Mouse (Mus musculus) testis, postnatal 14 days (tissue): ENCODE data around the gene Dhx37.
"Not testable (repeated sequence)": the region's sequence is repeated elsewhere in the genome, so short reads cannot be mapped to it uniquely, and the experiment has no call there.

Source experiments
- DNase-seq: peaks from one replicate; pipeline ENCODE4 v3.0.0; 2021; ENCODE audit warnings: low spot score

Gene Dhx37

GRCm38 (mm10) chr5:125448026-125448425, 14.1 kb upstream of the Dhx37 start:
- DNase-seq, result no peak

- DNase-seq, result no peak
Observed at GRCm38 (mm10) chr5:125446344-125446743, 12.4 kb upstream of the Dhx37 start.

DNA sequence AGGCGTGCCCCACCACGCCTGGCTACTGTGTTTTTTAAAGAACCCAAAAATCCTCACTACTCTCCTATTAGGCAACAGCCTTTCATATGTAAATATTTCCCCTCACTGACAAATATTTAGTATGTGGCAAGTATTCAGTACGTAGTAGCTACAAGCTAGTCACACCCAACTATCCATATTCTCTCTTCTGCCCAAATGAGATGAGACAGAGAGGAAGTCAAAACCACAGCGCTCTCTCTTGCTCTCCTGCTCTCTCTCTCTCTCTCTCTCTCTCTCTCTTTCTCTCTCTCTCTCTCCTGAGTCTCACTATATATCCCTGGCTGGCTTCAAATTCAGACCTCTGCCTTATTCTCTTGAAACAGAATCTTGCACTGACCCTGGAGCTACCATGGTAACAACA, 10.6 kb upstream of the Dhx37 start:
- DNase-seq, result no peak

- DNase-seq, result no peak
Observed at GRCm38 (mm10) chr5:125443915-125444314, 10.0 kb upstream of the Dhx37 start.

- no peak for DNase-seq
Observed at GRCm38 (mm10) chr5:125443335-125443734, 9.4 kb upstream of the Dhx37 start.

- DNase-seq, result no peak
Observed at GRCm38 (mm10) chr5:125442136-125442995, 8.4 kb upstream of the Dhx37 start.

DNA sequence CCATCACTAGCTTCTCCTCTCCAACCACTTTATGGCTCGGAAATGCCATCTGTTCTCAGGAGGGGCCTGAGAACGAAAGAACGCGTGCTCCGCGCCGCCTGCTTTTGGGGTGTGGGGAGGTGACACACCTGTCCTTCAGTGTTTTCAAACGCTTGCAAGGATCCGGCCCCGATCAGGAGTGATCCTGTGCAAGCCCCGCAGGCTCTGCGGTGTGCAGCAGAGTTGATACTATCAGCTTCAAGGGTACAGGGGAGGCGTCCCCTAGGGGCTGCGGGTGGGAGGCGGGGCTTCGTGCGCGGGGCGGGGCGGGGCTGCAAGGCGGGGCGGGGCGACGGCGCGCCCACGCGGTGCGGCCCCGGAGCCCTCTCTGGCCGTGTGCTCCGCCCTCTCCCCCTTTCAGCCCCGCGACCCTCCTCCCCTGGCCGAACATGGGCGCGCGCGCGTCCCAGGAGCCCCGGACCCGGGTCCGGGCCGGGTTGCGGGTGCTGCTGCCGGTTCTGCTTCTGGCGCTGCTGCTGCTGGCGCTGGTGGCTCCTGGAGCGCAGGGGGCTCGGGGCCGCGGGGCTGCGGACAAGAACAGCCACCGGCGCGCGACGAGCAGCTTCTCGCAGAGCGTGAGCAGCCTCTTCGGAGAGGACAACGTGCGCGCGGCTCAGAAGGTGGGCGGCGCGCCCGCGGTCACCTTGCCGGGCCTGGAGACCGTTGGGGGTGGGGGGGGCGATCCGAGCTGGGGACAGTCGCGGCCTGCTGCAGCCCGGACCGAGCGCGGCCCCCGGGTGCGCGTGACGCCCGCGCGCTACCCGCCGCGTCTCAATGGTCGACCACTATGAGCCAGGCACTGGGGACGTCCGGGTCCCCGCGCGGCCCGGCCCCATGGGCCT, 7.6 kb upstream of the Dhx37 start, which contains the start of gene Bri3bp:
Gene Bri3bp, plus strand, starts transcription at position 335 of the 881 bp plus-strand sequence.
- peak; percentile 64 for DNase-seq

DNA sequence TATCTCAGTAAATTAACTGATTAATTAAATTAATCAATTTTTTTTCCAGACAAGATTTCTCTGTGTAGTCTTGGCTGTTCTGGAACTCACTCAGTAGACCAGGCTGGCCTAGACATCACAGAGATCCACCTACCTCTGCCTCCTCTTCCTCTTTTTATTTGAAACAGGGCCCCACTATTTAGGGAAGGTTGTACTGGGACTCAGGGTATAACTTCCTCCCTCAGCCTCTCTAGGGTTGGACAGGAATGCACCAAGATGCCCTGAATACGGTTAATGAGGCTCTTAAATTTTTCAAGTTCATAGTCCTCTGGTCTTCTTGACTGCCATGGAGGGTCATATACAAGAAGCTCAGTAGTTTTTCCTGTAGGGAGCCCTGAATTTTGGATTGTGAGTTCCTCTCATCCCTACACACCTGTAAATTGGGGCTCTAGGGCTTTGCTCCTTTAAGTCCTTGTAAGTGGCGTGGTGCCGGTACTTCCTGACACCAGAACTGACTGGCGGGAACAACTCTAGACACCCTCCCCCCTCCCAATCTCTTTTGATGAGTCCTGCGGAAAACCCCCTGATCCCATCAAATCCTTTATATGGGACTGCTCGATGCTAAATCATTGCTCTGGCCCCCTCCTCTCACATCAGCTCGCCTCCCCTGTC, 6.8 kb upstream of the Dhx37 start:
- DNase-seq, result no peak

DNA sequence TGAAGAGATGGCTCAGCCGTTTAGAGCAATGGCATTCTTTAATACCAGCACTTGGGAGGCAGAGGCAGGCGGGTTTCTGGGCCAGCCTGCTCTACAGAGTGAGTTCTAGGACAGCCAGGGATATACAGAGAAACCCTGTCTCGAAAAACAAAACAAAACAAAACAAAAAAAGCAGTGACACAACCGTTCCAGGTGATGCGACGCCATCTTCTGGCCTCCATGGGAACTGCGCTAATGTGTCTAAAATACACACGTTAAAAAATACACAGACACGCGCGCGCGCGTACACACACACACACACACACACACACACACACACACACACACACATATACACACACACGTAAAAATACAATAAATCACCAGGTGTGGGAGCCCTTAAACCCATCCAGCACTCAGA, 426 bp upstream of the Dhx37 start:
- not testable (repeated sequence) for DNase-seq

DNA sequence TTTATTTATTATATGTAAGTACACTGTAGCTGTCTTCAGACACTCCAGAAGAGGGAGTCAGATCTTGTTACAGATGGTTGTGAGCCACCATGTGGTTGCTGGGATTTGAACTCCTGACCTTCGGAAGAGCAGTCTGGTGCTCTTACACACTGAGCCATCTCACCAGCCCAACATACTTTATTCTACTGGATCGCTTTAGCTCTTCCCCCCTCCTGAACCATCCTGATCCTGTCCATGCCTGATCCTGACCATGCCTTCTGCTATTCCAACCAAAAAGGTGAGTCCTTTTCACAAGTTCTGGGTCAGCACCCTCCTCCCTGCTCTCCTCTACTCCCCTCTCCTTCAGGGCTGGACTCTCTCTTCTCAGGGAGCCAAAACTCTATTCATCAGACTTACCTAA, 1.6 kb downstream of the Dhx37 start:
- not testable (repeated sequence) for DNase-seq

DNA sequence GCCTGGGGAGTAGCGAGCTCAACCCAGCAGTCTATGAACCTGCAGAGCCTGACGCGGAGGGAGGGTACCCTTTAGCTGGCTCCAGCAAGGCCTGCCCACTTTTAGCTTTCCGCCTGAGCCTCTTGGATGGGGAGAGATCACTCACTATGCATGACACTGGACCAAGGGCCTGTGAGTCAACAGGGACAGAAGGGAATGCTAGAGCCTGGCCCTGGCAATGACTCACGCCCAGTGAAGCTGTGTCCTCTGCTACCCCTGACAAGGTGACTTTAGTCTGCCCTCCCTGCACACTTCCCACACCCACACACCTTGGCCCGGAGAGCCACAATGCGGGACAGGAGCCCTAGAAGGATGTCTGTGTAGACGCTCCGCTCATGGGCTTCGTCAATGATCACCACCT, 7.6 kb downstream of the Dhx37 start:
- DNase-seq, result no peak

DNA sequence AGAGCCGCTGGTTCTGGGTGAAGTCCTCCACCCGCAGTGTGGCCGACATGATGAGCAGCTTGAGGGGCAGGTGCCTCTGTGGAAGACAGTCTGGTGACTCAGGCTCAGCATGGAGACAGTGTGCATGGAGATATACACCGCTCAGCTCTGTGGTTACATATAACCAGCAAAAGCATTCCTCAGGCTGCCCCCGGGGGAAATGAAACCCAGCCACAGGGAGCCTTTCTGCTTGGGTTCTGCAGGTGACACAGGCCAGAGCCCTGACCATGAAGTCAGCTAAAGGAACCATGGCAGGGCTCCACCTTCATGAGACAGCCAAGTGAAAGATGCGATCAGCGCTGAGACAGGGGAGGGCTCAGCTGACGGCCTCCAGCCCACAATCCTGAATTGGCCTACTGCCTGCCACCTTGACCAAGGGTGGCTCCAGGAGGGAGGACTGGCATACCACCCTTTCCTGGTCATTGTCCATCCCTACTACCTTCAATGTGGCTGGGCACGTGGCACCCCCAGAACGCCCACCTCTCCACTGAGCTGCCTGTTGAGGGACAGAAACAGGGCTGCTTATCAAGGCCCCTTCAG, 8.1 kb downstream of the Dhx37 start:
- no peak for DNase-seq

DNA sequence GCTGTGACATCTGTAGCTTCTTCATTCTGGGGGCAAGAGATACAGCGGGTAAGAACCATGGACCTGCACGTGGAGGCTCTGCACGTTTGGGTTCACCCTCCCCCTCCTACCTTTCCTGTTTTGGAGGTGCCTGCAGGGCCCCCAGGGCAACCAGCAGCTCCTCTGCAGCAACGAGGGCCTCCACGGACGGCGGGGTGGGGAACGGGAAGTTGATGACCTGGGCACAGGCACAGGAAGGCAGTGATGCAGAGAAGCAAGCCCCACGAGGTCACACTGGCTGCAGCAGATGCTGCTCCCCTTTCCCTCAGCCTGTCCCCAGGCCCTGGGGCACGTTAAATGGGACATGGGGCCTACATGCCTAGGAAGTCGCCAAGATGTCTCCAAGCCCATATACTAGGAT, 14.8 kb downstream of the Dhx37 start:
- DNase-seq, result no peak

GRCm38 (mm10) chr5:125418636-125419035, 15.3 kb downstream of the Dhx37 start:
- DNase-seq, result no peak

GRCm38 (mm10) chr5:125416183-125416582, 17.7 kb downstream of the Dhx37 start:
- DNase-seq, result no peak

- no peak for DNase-seq
Observed at GRCm38 (mm10) chr5:125413763-125414162, 20.2 kb downstream of the Dhx37 start.

- DNase-seq, result not testable (repeated sequence)
Observed at GRCm38 (mm10) chr5:125412536-125412935, 21.4 kb downstream of the Dhx37 start.

- DNase-seq, result no peak
Observed at GRCm38 (mm10) chr5:125411972-125412530, 21.9 kb downstream of the Dhx37 start.

DNA sequence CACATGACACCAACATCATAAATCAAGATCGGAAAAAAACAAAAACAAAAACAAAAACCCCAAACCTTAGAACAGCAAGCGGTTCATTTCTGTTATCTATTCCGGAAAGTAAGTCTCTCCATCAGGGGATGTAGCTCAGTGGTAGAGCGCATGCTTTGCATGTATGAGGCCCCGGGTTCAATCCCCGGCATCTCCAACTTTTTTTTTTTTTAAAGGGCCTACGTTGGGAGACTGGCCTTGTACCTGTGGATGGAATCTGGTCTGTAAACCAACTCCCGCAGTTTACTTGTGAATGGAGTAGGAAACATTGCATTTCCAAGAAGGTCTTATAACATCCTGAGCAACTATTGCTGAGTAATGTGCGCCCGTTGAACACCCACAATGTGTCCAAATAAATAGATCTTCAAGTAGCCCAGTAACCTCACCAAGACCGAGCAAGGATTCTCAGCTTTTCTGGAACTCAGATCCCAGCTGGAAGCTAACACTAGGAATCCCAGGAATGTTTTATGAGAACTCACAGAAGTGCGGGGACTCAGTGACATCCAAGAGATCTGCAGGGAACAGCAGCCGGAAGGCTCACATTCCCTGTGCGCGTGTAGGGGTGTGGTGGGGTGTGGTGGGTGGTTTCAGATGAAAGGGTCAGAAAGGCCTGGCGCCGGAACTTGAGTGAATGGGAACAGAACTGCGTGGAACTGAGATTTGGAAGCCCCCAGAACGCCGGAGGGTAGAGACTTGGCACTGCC, 24.4 kb downstream of the Dhx37 start:
- DNase-seq, result no peak

GRCm38 (mm10) chr5:125408842-125409241, 25.1 kb downstream of the Dhx37 start:
- peak; percentile 75 for DNase-seq
